Mouse (Mus musculus): ENCODE results near the gene Gpr152.

- TF ChIP-seq CTCF (IDR thresholded peaks at IDR 0.05; ENCODE audit: insufficient read depth, low read length): no peak
- no peak for TF ChIP-seq POLR2A (IDR thresholded peaks at IDR 0.05; ENCODE audit: borderline replicate concordance, extremely low read depth, low read depth, low read length)
These were observed 24.4 kb upstream of the Gpr152 start for GRCm38 (mm10) chr19:4115144-4115543.
